Mouse (Mus musculus): ENCODE results near the gene 4933402N03Rik. TPM values are rescaled to one million over a fixed set of nuclear protein-coding genes. Genes with fewer than 3 reads are reported as not detected.

The 4933402N03Rik gene
- total and polyA plus RNA-seq, 3 experiments = not detected

- WGBS = 22% methylated on average over 2 of the region's 2 CpGs
- DNase-seq = no peak
- Histone ChIP-seq H3K27me3 (ENCODE audit: control insufficient read depth, insufficient read depth, low read length) (no peaks in the 10 kb centered on the region), H3K27ac (no peak overlapping the region), H3K4me1 (ENCODE audit: control insufficient read depth, insufficient read depth, low read length) (no peaks in the 10 kb centered on the region), H3K4me3 (no peak overlapping the region), H3K36me3 (ENCODE audit: control insufficient read depth, insufficient read depth, low read length) (no peaks in the 10 kb centered on the region), H3K9ac (ENCODE audit: low read depth, low read length) (no peak overlapping the region), H3K79me2 (replicated peaks; ENCODE audit: control insufficient read depth, insufficient read depth, low read length) (no peaks in the 10 kb centered on the region)
- TF ChIP-seq EP300 (IDR thresholded peaks at IDR 0.05; ENCODE audit: insufficient read depth, low read depth, low read length) (no peak), POLR2A (IDR thresholded peaks at IDR 0.05; ENCODE audit: insufficient read depth, low read depth, low read length) (no peak), CTCF (IDR thresholded peaks at IDR 0.05) (no peak)
- intact Hi-C loops (cut with DNase I) = no loop called here
These were observed 23.0 kb upstream of the 4933402N03Rik start for GRCm38 (mm10) chr7:131169099-131169498.

- no peaks in the 10 kb centered on the region for H3K27me3 ChIP-seq (ENCODE audit: control insufficient read depth, insufficient read depth, low read length)
- H3K9ac ChIP-seq (ENCODE audit: low read depth, low read length) = no peak overlapping the region
- H3K4me3 ChIP-seq = no peak overlapping the region
- no peaks in the 10 kb centered on the region for H3K79me2 ChIP-seq (replicated peaks; ENCODE audit: control insufficient read depth, insufficient read depth, low read length)
- TF ChIP-seq EP300 (IDR thresholded peaks at IDR 0.05; ENCODE audit: insufficient read depth, low read depth, low read length) (no peak), POLR2A (IDR thresholded peaks at IDR 0.05; ENCODE audit: insufficient read depth, low read depth, low read length) (no peak), CTCF (IDR thresholded peaks at IDR 0.05) (no peak)
- DNase-seq = no peak
- 69% methylated on average over 3 of the region's 3 CpGs for WGBS
- intact Hi-C loops (cut with DNase I) = no loop called here
- H3K4me1 ChIP-seq (ENCODE audit: control insufficient read depth, insufficient read depth, low read length) = no peaks in the 10 kb centered on the region
- H3K27ac ChIP-seq = no peak overlapping the region
- H3K36me3 ChIP-seq (ENCODE audit: control insufficient read depth, insufficient read depth, low read length) = no peaks in the 10 kb centered on the region
These were observed 21.7 kb upstream of the 4933402N03Rik start for GRCm38 (mm10) chr7:131167771-131168170.

- Histone ChIP-seq H3K4me3 (no peak overlapping the region), H3K27me3 (ENCODE audit: control insufficient read depth, insufficient read depth, low read length) (no peaks in the 10 kb centered on the region), H3K4me1 (ENCODE audit: control insufficient read depth, insufficient read depth, low read length) (no peaks in the 10 kb centered on the region), H3K79me2 (replicated peaks; ENCODE audit: control insufficient read depth, insufficient read depth, low read length) (no peaks in the 10 kb centered on the region), H3K27ac (no peak overlapping the region), H3K9ac (ENCODE audit: low read depth, low read length) (no peak overlapping the region), H3K36me3 (ENCODE audit: control insufficient read depth, insufficient read depth, low read length) (no peaks in the 10 kb centered on the region)
- intact Hi-C loops (cut with DNase I) = no loop called here
- TF ChIP-seq CTCF (IDR thresholded peaks at IDR 0.05) = no peak
- TF ChIP-seq POLR2A (IDR thresholded peaks at IDR 0.05; ENCODE audit: insufficient read depth, low read depth, low read length) = no peak
- TF ChIP-seq EP300 (IDR thresholded peaks at IDR 0.05; ENCODE audit: insufficient read depth, low read depth, low read length) = no peak
- DNase-seq = no peak
- 58% methylated on average over 7 of the region's 7 CpGs for WGBS
These were observed 16.1 kb upstream of the 4933402N03Rik start for GRCm38 (mm10) chr7:131162251-131162650.

GRCm38 (mm10) chr7:131153044-131153443 is 6.9 kb upstream of the 4933402N03Rik start:
- 48% methylated on average over 5 of the region's 5 CpGs for WGBS
- Histone ChIP-seq H3K36me3 (ENCODE audit: control insufficient read depth, insufficient read depth, low read length) (no peaks in the 10 kb centered on the region), H3K27me3 (ENCODE audit: control insufficient read depth, insufficient read depth, low read length) (0 out of 2 replicates have a peak, but pooled peaks cover 3% of the 10 kb centered on the region), H3K9ac (ENCODE audit: low read depth, low read length) (no peak overlapping the region), H3K4me1 (ENCODE audit: control insufficient read depth, insufficient read depth, low read length) (no peaks in the 10 kb centered on the region), H3K27ac (no peak overlapping the region), H3K79me2 (replicated peaks; ENCODE audit: control insufficient read depth, insufficient read depth, low read length) (no peaks in the 10 kb centered on the region), H3K4me3 (no peak overlapping the region)
- intact Hi-C loops (cut with DNase I) = no loop called here
- no peak for DNase-seq
- TF ChIP-seq POLR2A (IDR thresholded peaks at IDR 0.05; ENCODE audit: insufficient read depth, low read depth, low read length) = no peak
- TF ChIP-seq CTCF (IDR thresholded peaks at IDR 0.05) = no peak
- no peak for TF ChIP-seq EP300 (IDR thresholded peaks at IDR 0.05; ENCODE audit: insufficient read depth, low read depth, low read length)

GRCm38 (mm10) chr7:131150179-131150578 is 4.1 kb upstream of the 4933402N03Rik start:
- H3K27me3 ChIP-seq (ENCODE audit: control insufficient read depth, insufficient read depth, low read length) = 0 out of 2 replicates have a peak, but pooled peaks cover 3% of the 10 kb centered on the region
- no peak for TF ChIP-seq CTCF (IDR thresholded peaks at IDR 0.05)
- TF ChIP-seq EP300 (IDR thresholded peaks at IDR 0.05; ENCODE audit: insufficient read depth, low read depth, low read length) = no peak
- TF ChIP-seq POLR2A (IDR thresholded peaks at IDR 0.05; ENCODE audit: insufficient read depth, low read depth, low read length) = no peak

GRCm38 (mm10) chr7:131133181-131133580 is 12.9 kb downstream of the 4933402N03Rik start:
- H3K79me2 ChIP-seq (replicated peaks; ENCODE audit: control insufficient read depth, insufficient read depth, low read length) = no peaks in the 10 kb centered on the region
- intact Hi-C loops (cut with DNase I) = no loop called here
- WGBS = 61% methylated on average over 3 of the region's 3 CpGs
- no peaks in the 10 kb centered on the region for H3K36me3 ChIP-seq (ENCODE audit: control insufficient read depth, insufficient read depth, low read length)
- H3K27me3 ChIP-seq (ENCODE audit: control insufficient read depth, insufficient read depth, low read length) = no peaks in the 10 kb centered on the region
- no peak overlapping the region for H3K4me3 ChIP-seq
- TF ChIP-seq CTCF (IDR thresholded peaks at IDR 0.05) (no peak), POLR2A (IDR thresholded peaks at IDR 0.05; ENCODE audit: insufficient read depth, low read depth, low read length) (no peak), EP300 (IDR thresholded peaks at IDR 0.05; ENCODE audit: insufficient read depth, low read depth, low read length) (no peak)
- H3K9ac ChIP-seq (ENCODE audit: low read depth, low read length) = no peak overlapping the region
- no peak for DNase-seq
- H3K4me1 ChIP-seq (ENCODE audit: control insufficient read depth, insufficient read depth, low read length) = no peaks in the 10 kb centered on the region
- no peak overlapping the region for H3K27ac ChIP-seq

More at GRCm38 (mm10) chr7:131150179-131150578, 4.1 kb upstream of the 4933402N03Rik start:
- no peaks in the 10 kb centered on the region for H3K4me1 ChIP-seq (ENCODE audit: control insufficient read depth, insufficient read depth, low read length)
- H3K27ac ChIP-seq = no peak overlapping the region
- H3K9ac ChIP-seq (ENCODE audit: low read depth, low read length) = no peak overlapping the region
- no peak for DNase-seq
- WGBS = 77% methylated on average over 3 of the region's 3 CpGs
- intact Hi-C loops (cut with DNase I) = no loop called here
- H3K79me2 ChIP-seq (replicated peaks; ENCODE audit: control insufficient read depth, insufficient read depth, low read length) = no peaks in the 10 kb centered on the region
- H3K36me3 ChIP-seq (ENCODE audit: control insufficient read depth, insufficient read depth, low read length) = no peaks in the 10 kb centered on the region
- H3K4me3 ChIP-seq = no peak overlapping the region
